Mouse (Mus musculus) embryonic facial prominence, embryonic 14.5 days (tissue): ENCODE data around the gene Cacna1d. TPM values are rescaled to one million over a fixed set of nuclear protein-coding genes. Genes with fewer than 3 reads are reported as not detected.

ENCODE experiments used
- ATAC-seq: fragments of 200-750 bp; cut with Nextera tagmentation; 2 replicates; pipeline ENCODE4 v1.8.0; 2017; ENCODE audit warnings: low read depth, moderate number of reproducible peaks, moderate TSS enrichment
- DNase-seq: peaks from one replicate; pipeline ENCODE4 v3.0.0-alpha.2; 2015; ENCODE audit warnings: low spot score
- H3K27ac ChIP-seq: fragments of 300-500 bp; sonication (generic); replicated peaks from 2 replicates; pipeline ENCODE4 v1.5.1; 2014; ENCODE audit warnings: low read depth, mild to moderate bottlenecking, low read length, moderate library complexity
- H3K27me3 ChIP-seq: fragments of 300-500 bp; sonication (generic); replicated peaks from 2 replicates; pipeline ENCODE4 v1.6.1; 2014; ENCODE audit warnings: low read length; ENCODE audit not compliant: control insufficient read depth, insufficient read depth
- H3K36me3 ChIP-seq: fragments of 300-500 bp; sonication (generic); 2 replicates; pipeline ENCODE4 v1.6.1; 2014; ENCODE audit warnings: low read length, mixed read lengths; ENCODE audit not compliant: control insufficient read depth, insufficient read depth
- H3K4me1 ChIP-seq: fragments of 300-500 bp; sonication (generic); 2 replicates; pipeline ENCODE4 v1.6.1; 2014; ENCODE audit warnings: antibody characterized with exemption, low read length; ENCODE audit not compliant: control insufficient read depth, insufficient read depth
- H3K4me2 ChIP-seq: fragments of 300-500 bp; sonication (generic); 2 replicates; pipeline ENCODE4 v1.6.1; 2014; ENCODE audit warnings: low read depth, mild to moderate bottlenecking, low read length, moderate library complexity, mixed read lengths
- H3K4me3 ChIP-seq: fragments of 300-500 bp; sonication (generic); 2 replicates; pipeline ENCODE4 v1.5.1; 2014; ENCODE audit warnings: low read depth, mild to moderate bottlenecking, low read length
- H3K9ac ChIP-seq: fragments of 300-500 bp; sonication (generic); 2 replicates; pipeline ENCODE4 v1.6.1; 2014; ENCODE audit warnings: low read depth, mild to moderate bottlenecking, low read length, moderate library complexity, mixed read lengths
- H3K9me3 ChIP-seq: fragments of 300-500 bp; sonication (generic); 2 replicates; pipeline ENCODE4 v1.6.1; 2016; ENCODE audit warnings: low read length; ENCODE audit not compliant: control insufficient read depth
- WGBS: fragments of 180-500 bp; shearing (Covaris S2); extraction: QIAGEN DNeasy Blood & Tissue Kit; methylation state at CpG from one replicate; pipeline ENCODE4 v1.1.7; 2014; 5-methylcytosine and 5-hydroxymethylcytosine counted together
- polyA plus RNA-seq: library from polyadenylated mRNA; unstranded; fragments of >200 nt; fragmentation: Nextera tagmentation; extraction: Ambion mirVana; gene quantifications from 2 replicates; pipeline ENCODE4 v1.2.1, GENCODE M21; 2014

The Cacna1d gene
- polyA plus RNA-seq, 1 experiment from 2014 or later = 3.5 TPM

GRCm38 (mm10) chr14:30043356-30043940 lies 447.8 kb downstream of the Cacna1d start:
- Histone ChIP-seq H3K4me2 (no peak overlapping the region), H3K36me3 (no peaks in the 10 kb centered on the region), H3K9me3 (no peaks in the 10 kb centered on the region), H3K27me3 (no peaks in the 10 kb centered on the region), H3K27ac (no peak overlapping the region), H3K4me3 (no peak overlapping the region), H3K9ac (no peak overlapping the region), H3K4me1 (no peaks in the 10 kb centered on the region)
- WGBS = 87% methylated on average over 7 of the region's 7 CpGs
- DNase-seq (no peak), ATAC-seq (no peak)

GRCm38 (mm10) chr14:30041836-30042235 lies 449.4 kb downstream of the Cacna1d start:
- 84% methylated on average over 9 of the region's 9 CpGs for WGBS
- H3K4me3 ChIP-seq = no peak overlapping the region
- ATAC-seq = no peak
- no peaks in the 10 kb centered on the region for H3K27me3 ChIP-seq
- no peak for DNase-seq
- no peaks in the 10 kb centered on the region for H3K4me1 ChIP-seq
- H3K27ac ChIP-seq = no peak overlapping the region
- H3K9me3 ChIP-seq = no peaks in the 10 kb centered on the region
- H3K4me2 ChIP-seq = no peak overlapping the region
- H3K9ac ChIP-seq = no peak overlapping the region
- no peaks in the 10 kb centered on the region for H3K36me3 ChIP-seq

DNA sequence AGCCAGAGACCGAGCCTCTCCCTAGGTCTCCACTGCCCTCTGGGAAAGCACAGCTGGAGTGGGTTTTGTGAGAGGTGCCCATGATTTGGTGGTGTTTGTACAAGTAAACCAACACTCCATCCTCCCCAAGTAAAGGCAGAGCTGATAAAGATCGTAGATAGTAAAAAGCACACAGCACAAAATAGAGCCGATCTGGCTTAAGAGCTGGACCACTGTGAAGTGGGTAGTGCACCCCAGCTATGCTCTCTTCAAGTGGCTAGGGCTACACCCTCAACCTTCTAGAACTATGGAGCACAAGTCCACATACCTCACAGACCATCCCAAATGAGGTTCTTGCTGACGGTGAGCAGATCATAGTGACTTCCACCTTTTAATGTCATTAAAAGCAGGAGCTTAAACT lies 451.8 kb downstream of the Cacna1d start:
- Histone ChIP-seq H3K36me3 (no peaks in the 10 kb centered on the region), H3K27me3 (no peaks in the 10 kb centered on the region), H3K4me3 (no peak overlapping the region), H3K4me1 (no peaks in the 10 kb centered on the region), H3K9me3 (no peaks in the 10 kb centered on the region), H3K9ac (no peak overlapping the region), H3K4me2 (no peak overlapping the region), H3K27ac (no peak overlapping the region)
- ATAC-seq (no peak), DNase-seq (no peak)
- WGBS = 73% methylated on average over 4 of the region's 4 CpGs

GRCm38 (mm10) chr14:30038431-30038830 lies 452.8 kb downstream of the Cacna1d start:
- Histone ChIP-seq H3K4me2 (no peak overlapping the region), H3K9me3 (no peaks in the 10 kb centered on the region), H3K4me3 (no peak overlapping the region), H3K27ac (no peak overlapping the region), H3K27me3 (no peaks in the 10 kb centered on the region), H3K9ac (no peak overlapping the region), H3K4me1 (no peaks in the 10 kb centered on the region), H3K36me3 (no peaks in the 10 kb centered on the region)
- DNase-seq (no peak), ATAC-seq (no peak)
- 86% methylated on average over 18 of the region's 18 CpGs for WGBS

DNA sequence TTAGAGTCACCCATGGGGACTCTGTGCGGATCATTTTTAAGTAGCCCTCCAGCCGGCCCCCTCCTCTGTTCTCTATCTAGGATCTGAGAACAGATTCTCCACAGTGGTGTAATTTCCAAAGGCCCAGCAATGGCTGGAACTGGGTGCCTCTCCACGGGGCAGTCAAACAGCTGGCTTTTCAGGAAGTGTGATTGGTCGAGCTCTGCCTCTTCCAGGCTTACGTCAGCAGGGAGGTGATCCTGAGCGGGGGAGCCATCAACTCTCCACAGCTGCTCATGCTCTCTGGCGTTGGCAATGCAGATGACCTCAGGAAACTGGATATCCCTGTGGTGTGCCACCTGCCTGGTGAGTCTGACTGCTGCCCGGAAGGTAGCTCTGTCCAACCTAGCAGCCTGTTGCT lies 457.9 kb downstream of the Cacna1d start:
- Histone ChIP-seq H3K27me3 (no peaks in the 10 kb centered on the region), H3K36me3 (no peaks in the 10 kb centered on the region), H3K4me1 (no peaks in the 10 kb centered on the region), H3K4me3 (no peak overlapping the region), H3K27ac (no peak overlapping the region), H3K9ac (no peak overlapping the region), H3K9me3 (no peaks in the 10 kb centered on the region), H3K4me2 (no peak overlapping the region)
- WGBS = 36% methylated on average over 8 of the region's 8 CpGs
- DNase-seq (peak; percentile 9), ATAC-seq (peak; percentile 37; the same call in 1 of the 2 replicates)

GRCm38 (mm10) chr14:30027378-30027777 lies 463.9 kb downstream of the Cacna1d start:
- no peak overlapping the region for H3K4me2 ChIP-seq
- no peaks in the 10 kb centered on the region for H3K4me1 ChIP-seq
- no peak overlapping the region for H3K9ac ChIP-seq
- no peak for DNase-seq
- WGBS = 33% methylated on average over 2 of the region's 2 CpGs
- H3K36me3 ChIP-seq = no peaks in the 10 kb centered on the region
- no peak for ATAC-seq
- H3K27me3 ChIP-seq = no peaks in the 10 kb centered on the region
- no peak overlapping the region for H3K4me3 ChIP-seq
- no peak overlapping the region for H3K27ac ChIP-seq
- H3K9me3 ChIP-seq = no peaks in the 10 kb centered on the region

GRCm38 (mm10) chr14:30024387-30024786 lies 466.9 kb downstream of the Cacna1d start:
- Histone ChIP-seq H3K4me1 (0 out of 2 replicates have a peak, but pooled peaks cover 3% of the 10 kb centered on the region), H3K27ac (no peak overlapping the region), H3K27me3 (no peaks in the 10 kb centered on the region), H3K4me2 (no peak overlapping the region), H3K36me3 (no peaks in the 10 kb centered on the region), H3K4me3 (no peak overlapping the region), H3K9me3 (no peaks in the 10 kb centered on the region), H3K9ac (no peak overlapping the region)
- ATAC-seq = no peak
- 60% methylated on average over 7 of the region's 7 CpGs for WGBS
- DNase-seq = no peak

DNA sequence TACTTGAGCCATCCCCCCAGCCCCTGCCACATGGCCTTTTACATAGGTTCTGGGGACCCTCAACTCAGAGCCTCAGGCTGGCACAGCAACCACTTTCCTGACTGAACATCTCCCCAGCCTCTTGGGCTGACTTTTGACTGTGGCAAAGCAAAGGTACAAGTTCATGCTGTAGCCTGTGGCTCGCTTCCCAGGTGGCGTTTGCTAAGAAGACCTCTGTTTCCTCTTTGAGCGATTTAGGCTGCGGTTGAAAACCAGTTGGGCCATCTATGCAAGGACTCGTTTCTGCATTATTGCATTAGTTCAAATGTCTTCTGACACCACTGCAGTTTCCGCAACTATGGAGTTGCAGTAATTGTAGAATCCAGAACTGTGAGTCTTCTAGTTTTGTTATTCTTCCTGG lies 468.8 kb downstream of the Cacna1d start:
- H3K9me3 ChIP-seq = no peaks in the 10 kb centered on the region
- H3K27ac ChIP-seq = no peak overlapping the region
- no peak for ATAC-seq
- no peak overlapping the region for H3K9ac ChIP-seq
- no peaks in the 10 kb centered on the region for H3K36me3 ChIP-seq
- no peak overlapping the region for H3K4me3 ChIP-seq
- 0 out of 2 replicates have a peak, but pooled peaks cover 3% of the 10 kb centered on the region for H3K4me1 ChIP-seq
- DNase-seq = no peak
- H3K27me3 ChIP-seq = no peaks in the 10 kb centered on the region
- H3K4me2 ChIP-seq = no peak overlapping the region
- 91% methylated on average over 6 of the region's 6 CpGs for WGBS

DNA sequence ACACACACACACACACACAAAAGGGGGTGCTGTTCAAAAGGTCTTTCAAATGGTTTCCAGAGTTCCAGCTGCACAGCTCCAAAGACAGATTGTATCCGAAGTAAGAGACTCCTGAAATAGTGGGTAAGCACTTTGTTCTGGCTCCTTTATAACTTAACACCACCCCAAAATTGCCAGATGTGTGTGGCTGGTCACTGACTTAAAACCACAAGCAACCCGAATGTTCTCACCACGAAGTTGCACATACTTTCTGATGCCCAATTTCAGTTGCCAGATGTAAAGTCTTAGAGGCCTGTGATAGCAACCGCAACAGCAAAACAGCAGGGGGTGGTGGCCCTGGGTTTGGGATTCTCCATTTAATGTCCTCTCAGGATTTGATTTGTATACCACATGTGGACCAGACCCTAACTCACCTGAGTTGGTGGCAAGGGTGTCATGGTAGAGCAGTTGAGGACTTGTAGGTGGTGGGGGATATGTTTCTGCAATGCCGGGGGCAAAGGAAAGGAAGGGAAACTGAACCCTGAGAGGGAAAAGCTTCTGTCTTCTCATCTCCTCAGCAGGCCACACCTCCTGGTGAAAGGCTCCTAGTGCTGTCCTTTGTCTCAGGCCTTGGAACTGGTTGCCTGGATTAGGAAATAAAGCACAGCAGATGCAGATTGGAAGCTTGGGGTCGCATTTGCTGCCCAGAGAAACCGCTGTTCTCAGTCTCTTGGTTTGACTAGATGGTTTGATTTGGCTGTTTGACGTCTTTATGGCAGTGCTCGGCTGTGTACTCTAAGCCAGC lies 471.3 kb downstream of the Cacna1d start:
- Histone ChIP-seq H3K9me3 (no peaks in the 10 kb centered on the region), H3K4me2 (no peak overlapping the region), H3K4me1 (0 out of 2 replicates have a peak, but pooled peaks cover 3% of the 10 kb centered on the region), H3K9ac (no peak overlapping the region), H3K4me3 (no peak overlapping the region), H3K36me3 (no peaks in the 10 kb centered on the region), H3K27ac (no peak overlapping the region), H3K27me3 (no peaks in the 10 kb centered on the region)
- 46% methylated on average over 9 of the region's 9 CpGs for WGBS
- no peak for ATAC-seq
- no peak for DNase-seq
